Mouse (Mus musculus) right cerebral cortex, postnatal 36 days (tissue): ENCODE data around the gene Cacna2d4.
"Not testable (repeated sequence)": the region's sequence is repeated elsewhere in the genome, so short reads cannot be mapped to it uniquely, and the experiment has no call there.

ENCODE experiments used
- DNase-seq, 2 experiments: peaks; one replicate each; pipeline ENCODE4 v3.0.0; 2022; ENCODE audit warnings: low spot score in 2 of 2, mixed read lengths in 1 of 2

Gene Cacna2d4

GRCm38 (mm10) chr6:119236241-119236640 lies at the start of gene Cacna2d4:
Gene Cacna2d4, plus strand, starts transcription at chr6:119236526.
- DNase-seq = no peak

- no peak for DNase-seq
Measured at GRCm38 (mm10) chr6:119186658-119187057, 49.7 kb upstream of the Cacna2d4 start.

- DNase-seq = no peak
Measured at GRCm38 (mm10) chr6:119187631-119188030, 48.7 kb upstream of the Cacna2d4 start.

- DNase-seq = no peak
Measured at GRCm38 (mm10) chr6:119191478-119191877, 44.8 kb upstream of the Cacna2d4 start.

GRCm38 (mm10) chr6:119193571-119194154 lies 42.7 kb upstream of the Cacna2d4 start:
- no peak for DNase-seq

GRCm38 (mm10) chr6:119194161-119194560 lies 42.2 kb upstream of the Cacna2d4 start:
- no peak for DNase-seq

- no peak for DNase-seq
Measured at GRCm38 (mm10) chr6:119194601-119195000, 41.7 kb upstream of the Cacna2d4 start.

- no peak for DNase-seq
Measured at GRCm38 (mm10) chr6:119196382-119197305, 39.7 kb upstream of the Cacna2d4 start, which contains the start of gene Cacna1c. Gene Cacna1c, minus strand, starts transcription at chr6:119196418.

- no peak for DNase-seq
Measured at GRCm38 (mm10) chr6:119198534-119199273, 37.6 kb upstream of the Cacna2d4 start.

- DNase-seq = no peak
Measured at GRCm38 (mm10) chr6:119199274-119199879, 36.9 kb upstream of the Cacna2d4 start.

GRCm38 (mm10) chr6:119200362-119200761 lies 36.0 kb upstream of the Cacna2d4 start:
- no peak for DNase-seq

- no peak for DNase-seq
Measured at GRCm38 (mm10) chr6:119201575-119201974, 34.8 kb upstream of the Cacna2d4 start.

- DNase-seq = no peak
Measured at GRCm38 (mm10) chr6:119204286-119204685, 32.0 kb upstream of the Cacna2d4 start.

- DNase-seq = no peak
Measured at GRCm38 (mm10) chr6:119204915-119205314, 31.4 kb upstream of the Cacna2d4 start.

- DNase-seq = not testable (repeated sequence)
Measured at GRCm38 (mm10) chr6:119206006-119206405, 30.3 kb upstream of the Cacna2d4 start.

- DNase-seq = no peak
Measured at GRCm38 (mm10) chr6:119213375-119213774, 23.0 kb upstream of the Cacna2d4 start.

- DNase-seq = no peak
Measured at GRCm38 (mm10) chr6:119214190-119214589, 22.1 kb upstream of the Cacna2d4 start.

- DNase-seq = no peak
Measured at GRCm38 (mm10) chr6:119215040-119215613, 21.2 kb upstream of the Cacna2d4 start.

- DNase-seq = no peak
Measured at GRCm38 (mm10) chr6:119217661-119218060, 18.7 kb upstream of the Cacna2d4 start.

GRCm38 (mm10) chr6:119218591-119218990 lies 17.7 kb upstream of the Cacna2d4 start:
- DNase-seq = no peak

GRCm38 (mm10) chr6:119219237-119219870 lies 17.0 kb upstream of the Cacna2d4 start:
- DNase-seq = no peak
